1 mouse cellular context compared by ENCODE assay signal in the genomic region with DNA sequence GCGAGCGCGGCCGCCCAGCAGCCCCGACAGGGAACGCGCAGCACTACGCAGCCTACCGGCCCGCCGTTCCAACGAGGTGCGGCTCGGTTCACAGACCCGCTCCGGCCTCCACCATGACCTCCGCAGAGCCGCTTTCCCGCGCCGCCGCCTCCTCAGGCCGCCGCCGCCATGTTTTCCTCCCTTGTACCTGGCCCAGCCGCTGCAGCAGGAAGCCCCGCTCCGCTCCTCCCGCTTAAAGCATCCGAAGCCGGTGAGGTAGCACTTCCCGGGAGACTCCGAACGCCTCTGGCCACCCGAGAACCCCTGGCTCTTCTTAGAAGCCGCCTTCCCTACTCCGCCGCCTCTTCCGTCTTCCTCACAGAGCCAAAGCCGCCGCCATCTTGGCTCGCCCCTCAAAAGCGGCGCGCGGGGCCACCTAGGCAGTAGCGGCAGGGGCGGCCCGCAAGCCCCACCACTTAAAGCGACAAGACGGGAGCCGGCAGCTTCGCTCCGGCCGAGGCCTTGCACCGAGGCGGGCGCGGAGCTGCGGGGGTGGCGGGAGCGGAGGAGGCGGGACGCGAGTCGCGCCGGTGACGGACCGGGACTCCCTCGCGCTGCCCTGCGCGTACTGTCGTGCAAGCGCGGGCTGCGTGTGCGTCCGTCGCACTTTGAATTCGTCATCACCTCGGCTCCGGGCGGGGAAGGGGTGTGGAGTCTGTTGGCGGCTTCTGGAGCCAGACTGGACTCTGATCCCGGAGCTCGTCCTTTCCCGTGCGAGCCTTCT.
TF ChIP-seq lines count a peak whose summit lies in the region.

A gene (minus strand): TSS at position 627 of the 763 bp plus-strand sequence.

TF ChIP-seq in MEL, 35 proteins besides CTCF, POLR2A, EP300 and RAD21 (continued from another document):
- TF ChIP-seq CHD2 (IDR thresholded peaks at IDR 0.05; ENCODE audit: low read length): no peak
- TF ChIP-seq MAX (IDR thresholded peaks at IDR 0.05; ENCODE audit: low read length): peak; percentile 66
- TF ChIP-seq MXI1 (IDR thresholded peaks at IDR 0.05; ENCODE audit: low read depth, low read length): peak; percentile 73
- no peak for TF ChIP-seq JUND (IDR thresholded peaks at IDR 0.05; ENCODE audit: low read depth, low read length)
- peak; percentile 83 for TF ChIP-seq SIN3A (IDR thresholded peaks at IDR 0.05; ENCODE audit: low read length)
- TF ChIP-seq USF1 (IDR thresholded peaks at IDR 0.05; ENCODE audit: low read depth, low read length): no peak
